Mouse (Mus musculus) urinary bladder, postnatal 14 days (tissue): Measurements from ENCODE around the gene Tmem189.

Experiments used
- DNase-seq: peaks from one replicate; pipeline ENCODE4 v3.0.0; 2021; ENCODE audit warnings: low spot score

Gene Tmem189

GRCm38 (mm10) chr2:167689501-167690218 lies at the start of gene Tmem189:
Gene Tmem189 (minus strand): TSS chr2:167689822.
- DNase-seq, result peak; percentile 71

GRCm38 (mm10) chr2:167739030-167739429 lies 49.4 kb upstream of the Tmem189 start:
- DNase-seq, result no peak

- no peak for DNase-seq
Measured at GRCm38 (mm10) chr2:167734861-167735260, 45.2 kb upstream of the Tmem189 start.

GRCm38 (mm10) chr2:167731149-167731548 lies 41.5 kb upstream of the Tmem189 start:
- no peak for DNase-seq

- no peak for DNase-seq
Measured at GRCm38 (mm10) chr2:167730036-167730435, 40.4 kb upstream of the Tmem189 start.

GRCm38 (mm10) chr2:167727161-167727560 lies 37.5 kb upstream of the Tmem189 start:
- peak; percentile 61 for DNase-seq

DNA sequence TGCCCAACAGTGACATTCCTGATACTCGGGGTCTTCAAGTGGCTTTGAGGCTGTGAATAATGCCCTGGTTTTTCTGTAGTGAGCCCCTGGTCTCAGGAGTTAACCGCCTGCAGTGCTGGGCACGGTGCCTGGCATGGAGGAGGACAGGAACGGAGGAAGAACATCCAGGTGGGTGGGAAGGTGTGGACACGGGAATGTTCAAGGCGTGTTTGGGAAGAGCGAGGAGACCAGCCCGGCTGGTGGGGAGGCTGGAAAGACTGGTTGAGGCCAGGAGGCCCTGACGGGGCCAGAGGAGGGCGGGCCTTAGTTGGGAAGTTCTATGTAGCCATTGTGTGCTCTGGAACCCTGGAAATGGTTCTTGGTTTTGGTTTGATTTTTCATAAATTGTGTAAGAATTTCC lies 36.3 kb upstream of the Tmem189 start:
- DNase-seq, result no peak

DNA sequence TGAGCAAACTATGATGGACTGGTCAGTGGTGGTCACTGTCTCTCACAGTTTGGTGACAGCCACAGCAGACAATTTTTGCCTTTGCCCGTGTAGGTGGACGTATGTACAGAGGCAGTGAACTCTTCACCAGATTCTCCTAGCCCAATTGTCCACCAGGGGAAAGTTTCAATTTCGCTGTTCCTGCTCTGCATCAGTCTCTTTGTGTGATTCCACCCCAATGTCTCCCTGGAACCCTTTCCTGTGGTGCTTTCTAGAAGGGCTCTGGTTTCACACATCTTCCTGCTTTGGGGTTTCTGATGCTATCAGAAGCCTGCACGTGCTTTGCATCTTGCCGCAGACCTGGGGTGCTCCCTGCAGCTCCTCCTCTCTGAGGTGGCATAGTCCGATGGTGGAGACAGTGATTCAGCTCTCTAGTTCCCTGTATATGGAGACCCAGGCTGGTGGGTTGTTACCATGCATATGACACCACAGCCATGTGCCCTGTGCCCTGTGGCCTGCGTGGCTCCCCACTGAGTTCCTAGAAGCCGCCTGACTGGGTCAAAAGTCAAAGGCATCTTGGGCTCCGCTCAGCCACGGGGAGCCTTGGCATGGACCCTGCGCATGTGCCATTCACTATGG lies 34.1 kb upstream of the Tmem189 start:
- DNase-seq, result no peak

DNA sequence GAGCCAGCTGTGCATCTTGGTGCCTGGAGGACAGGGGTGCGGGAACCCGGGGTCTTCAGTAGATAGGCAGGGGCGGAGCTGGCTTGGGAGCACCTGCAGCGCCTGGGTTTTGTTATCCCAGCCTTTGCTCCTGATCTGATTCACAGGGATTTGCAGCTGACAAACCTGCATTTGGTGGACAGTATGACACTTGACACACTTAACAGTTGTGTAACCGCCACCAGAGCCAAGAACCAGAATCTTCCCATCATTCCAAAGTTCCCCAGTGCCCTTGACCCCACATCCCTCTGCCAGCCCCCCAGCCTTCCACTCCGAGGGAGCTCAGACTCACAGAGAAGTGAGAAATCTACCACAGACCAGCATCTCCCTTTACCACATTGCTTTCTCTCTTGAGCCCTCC lies 32.9 kb upstream of the Tmem189 start:
- no peak for DNase-seq

DNA sequence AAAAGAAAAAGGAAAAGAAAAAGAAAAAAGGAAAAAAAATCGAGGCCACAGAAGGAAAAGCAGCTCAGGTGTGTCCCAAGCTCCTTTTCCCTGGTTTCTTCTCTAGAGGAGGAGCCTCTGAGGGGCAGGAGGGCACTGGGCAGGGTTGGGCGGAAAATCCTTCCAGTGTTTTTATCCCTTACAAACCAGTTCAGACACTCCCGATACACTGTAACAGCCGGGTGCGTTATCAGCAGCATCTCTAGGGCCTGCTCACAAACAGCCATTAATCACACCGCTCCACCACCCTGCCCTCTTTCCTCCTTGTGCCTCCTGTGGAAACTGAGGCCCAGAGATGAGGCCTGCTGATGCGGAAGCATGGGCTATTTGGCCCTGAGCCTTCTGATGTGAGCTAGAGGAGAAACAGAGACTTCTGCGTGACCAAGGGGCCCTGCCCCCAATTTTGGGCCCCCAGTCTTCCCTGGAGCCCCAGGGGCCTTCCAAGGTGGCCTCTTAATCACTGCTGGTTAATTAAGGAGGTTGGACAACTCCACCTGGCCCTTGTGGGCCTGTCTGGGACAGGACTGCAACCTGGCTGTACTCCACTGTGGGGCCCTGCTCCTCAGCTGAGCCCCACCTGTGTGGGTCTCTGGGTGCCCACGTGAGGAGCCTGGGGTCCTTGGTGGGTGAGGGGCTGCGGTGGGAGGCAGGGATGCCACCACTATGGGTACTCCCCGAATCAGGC lies 31.7 kb upstream of the Tmem189 start:
- DNase-seq, result peak; percentile 49

DNA sequence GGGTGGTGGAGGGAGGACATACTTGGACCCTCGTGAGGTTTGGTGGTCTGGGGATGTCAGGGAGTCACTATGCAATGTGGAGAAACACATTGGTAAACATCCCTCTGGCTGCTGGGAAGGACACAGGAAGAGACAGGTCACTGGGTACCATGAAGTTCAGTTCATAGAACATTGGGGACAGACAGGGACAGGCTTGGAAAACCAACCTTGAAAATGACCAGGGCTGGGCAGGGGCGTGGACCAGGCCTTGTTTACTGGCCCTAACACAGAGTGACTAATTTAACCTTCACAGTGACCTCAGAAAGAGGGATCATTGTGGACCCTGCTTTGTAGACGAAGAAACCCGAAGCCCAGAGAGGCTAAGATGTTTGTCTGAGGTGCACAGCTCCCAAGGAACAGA lies 29.9 kb upstream of the Tmem189 start:
- no peak for DNase-seq

DNA sequence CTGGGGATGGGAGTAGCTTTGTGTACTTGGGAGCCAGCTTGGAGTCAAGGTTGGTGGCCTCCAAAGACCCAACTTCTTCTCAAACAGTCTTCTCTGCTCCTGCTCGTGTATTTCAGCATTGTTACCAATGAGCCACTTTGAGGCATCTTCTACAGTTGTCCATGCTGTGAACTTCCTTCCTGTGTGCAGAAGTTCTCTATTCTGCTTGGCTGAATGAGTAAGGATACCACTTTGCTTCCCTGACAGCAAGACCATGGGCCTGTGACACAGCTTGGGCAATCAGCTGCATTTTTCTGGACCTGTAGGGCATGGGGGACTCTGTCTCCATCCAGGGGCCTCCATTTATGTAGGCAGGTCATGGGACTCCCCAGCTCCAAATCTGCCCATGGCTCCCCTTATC lies 27.6 kb upstream of the Tmem189 start:
- DNase-seq, result no peak

- DNase-seq, result no peak
Measured at GRCm38 (mm10) chr2:167715008-167715407, 25.4 kb upstream of the Tmem189 start.

- no peak for DNase-seq
Measured at GRCm38 (mm10) chr2:167714298-167714697, 24.7 kb upstream of the Tmem189 start.

DNA sequence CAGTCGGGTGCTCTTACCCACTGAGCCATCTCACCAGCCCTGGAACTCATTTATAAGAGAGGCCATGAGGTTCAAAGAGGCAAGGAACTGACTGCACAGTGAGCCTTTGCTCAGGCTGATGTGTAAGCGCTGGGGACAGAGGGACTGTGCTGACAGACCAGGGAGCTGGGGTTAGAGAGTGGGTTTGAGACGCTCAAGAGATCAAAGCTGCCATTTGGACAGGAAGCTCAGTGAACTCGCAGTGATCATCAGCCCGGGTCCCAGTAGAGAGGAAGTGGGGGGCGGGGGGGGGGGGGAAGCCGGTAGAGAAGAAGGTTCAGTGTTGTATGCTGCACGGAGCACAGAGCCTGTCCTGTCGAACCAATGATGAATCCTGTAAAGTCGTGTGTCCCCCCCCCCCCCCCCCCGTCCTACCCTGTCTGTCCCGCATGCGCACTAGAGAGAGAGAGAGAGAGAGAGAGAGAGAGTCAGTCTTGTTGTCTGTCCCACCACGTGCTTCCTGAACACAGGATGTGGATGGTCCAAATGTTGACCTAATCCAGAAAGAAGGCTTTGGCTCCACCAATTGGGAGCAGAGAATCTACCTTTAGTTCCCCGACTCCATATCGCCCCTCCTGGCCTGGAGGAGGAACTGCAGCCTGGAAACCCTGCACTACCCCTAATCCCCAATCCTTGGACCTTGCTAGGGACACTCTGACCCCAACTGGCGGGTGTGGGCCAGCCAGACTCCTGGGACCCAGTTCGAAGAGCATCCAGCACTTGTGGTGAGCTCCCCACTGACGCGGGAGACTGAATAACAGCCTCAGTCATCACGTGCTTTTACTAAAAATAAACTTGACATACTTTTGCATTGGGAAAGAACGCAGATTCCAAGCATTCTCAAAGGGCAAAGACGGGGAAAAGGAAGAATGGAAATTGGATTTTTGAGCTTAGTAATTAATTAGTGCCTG lies 23.5 kb upstream of the Tmem189 start:
- DNase-seq, result no peak

GRCm38 (mm10) chr2:167710574-167710973 lies 21.0 kb upstream of the Tmem189 start:
- DNase-seq, result no peak

DNA sequence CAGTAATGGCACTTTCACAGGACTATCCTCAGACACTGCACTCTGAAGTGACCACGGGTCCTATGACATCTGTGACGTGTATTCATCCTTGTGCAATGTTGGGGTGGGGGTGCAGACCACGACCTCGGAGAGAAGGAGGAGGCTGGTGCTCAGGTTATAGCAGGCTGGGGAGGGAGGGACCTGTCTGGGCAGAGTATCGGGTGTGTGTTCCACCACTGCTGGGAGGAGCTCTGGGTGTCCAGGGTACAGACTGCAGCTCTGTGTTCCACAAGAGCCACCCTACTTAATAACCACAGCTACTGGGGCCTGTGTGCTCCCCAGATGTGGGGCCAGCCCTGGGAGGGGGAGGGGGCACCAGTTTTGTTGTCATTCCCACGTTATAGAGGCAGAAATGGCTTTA lies 20.3 kb upstream of the Tmem189 start:
- DNase-seq, result no peak

DNA sequence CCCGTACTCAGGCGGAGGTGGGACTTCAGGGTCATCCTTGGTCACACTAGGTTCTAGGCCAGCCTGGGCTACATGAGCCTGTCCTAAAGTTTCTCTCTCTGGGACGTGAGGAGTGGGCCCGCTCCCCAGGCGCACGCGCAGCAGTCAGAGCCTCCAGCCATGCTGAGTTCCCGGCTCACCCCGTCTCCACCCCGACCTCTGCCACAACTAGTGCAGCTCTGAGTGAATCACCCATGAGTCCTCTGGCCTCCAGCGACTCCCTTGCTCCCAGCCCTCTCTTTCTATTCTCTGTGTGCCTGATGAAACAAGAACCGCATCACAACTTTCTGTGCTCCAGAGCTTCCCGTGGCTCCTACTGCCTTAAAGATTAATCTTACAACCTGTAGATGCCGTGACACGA lies 18.8 kb upstream of the Tmem189 start:
- no peak for DNase-seq

- no peak for DNase-seq
Measured at GRCm38 (mm10) chr2:167706183-167706939, 16.7 kb upstream of the Tmem189 start.

DNA sequence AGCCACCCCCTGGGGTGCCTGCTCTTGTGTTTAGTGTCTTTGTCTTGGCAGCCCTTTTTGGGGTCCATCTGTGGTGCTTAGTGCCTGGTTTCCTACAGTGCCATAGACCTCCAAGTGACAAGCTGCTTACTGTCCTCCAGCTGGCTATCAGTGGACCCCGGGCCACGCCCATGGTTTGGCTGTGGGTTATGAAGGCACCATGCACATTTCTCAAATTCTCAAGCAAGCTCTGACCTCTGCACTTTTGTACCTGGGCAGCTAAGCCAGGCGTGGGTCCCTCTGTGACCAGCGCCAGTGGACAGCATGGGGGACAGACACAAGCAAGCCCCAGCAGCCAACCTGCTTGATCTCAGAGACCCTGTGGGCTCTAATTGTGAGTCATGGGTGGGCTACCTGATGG lies 14.8 kb upstream of the Tmem189 start:
- DNase-seq, result no peak

DNA sequence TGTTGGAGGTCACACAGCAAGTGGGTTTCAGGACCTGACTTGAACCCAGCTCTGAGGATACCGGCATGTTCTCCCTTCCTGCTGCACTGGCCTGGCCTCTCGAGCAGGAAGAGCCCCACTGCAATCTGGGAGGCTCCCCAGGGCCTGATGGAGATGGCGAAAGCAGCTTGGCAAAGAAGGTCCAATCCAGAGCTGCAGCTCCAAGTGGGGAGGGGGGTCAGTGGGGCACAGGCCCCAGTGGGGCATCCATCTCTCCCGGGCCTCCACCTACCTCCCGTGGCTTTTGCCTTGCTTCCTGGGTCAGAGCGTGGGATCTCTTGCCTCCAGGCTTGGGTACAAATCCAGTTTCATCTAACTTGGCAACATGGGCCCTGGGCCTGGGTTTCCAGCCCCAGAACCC lies 12.5 kb upstream of the Tmem189 start:
- DNase-seq, result no peak
